Mouse (Mus musculus) intestine, postnatal 0 days (tissue): ENCODE measurements around the gene Olfr97. TPM values are rescaled to one million over a fixed set of nuclear protein-coding genes. Genes with fewer than 3 reads are reported as not detected.
"Not testable (repeated sequence)": the region's sequence is repeated elsewhere in the genome, so short reads cannot be mapped to it uniquely, and the experiment has no call there.

ENCODE experiments used
- ATAC-seq: fragments of 200-750 bp; cut with Nextera tagmentation; 2 replicates; pipeline ENCODE4 v1.8.0; 2017; ENCODE audit warnings: mild to moderate bottlenecking, moderate TSS enrichment, moderate library complexity
- H3K27ac ChIP-seq: fragments of 300-500 bp; sonication (generic); 2 replicates; pipeline ENCODE4 v1.5.1; 2014; ENCODE audit warnings: mild to moderate bottlenecking, low read depth, low read length, moderate library complexity
- H3K27me3 ChIP-seq: fragments of 300-500 bp; sonication (generic); replicated peaks from 2 replicates; pipeline ENCODE4 v1.6.1; 2014; ENCODE audit warnings: low read length, mixed read lengths; ENCODE audit not compliant: control insufficient read depth, insufficient read depth
- H3K36me3 ChIP-seq: fragments of 300-500 bp; sonication (generic); 2 replicates; pipeline ENCODE4 v1.6.1; 2014; ENCODE audit warnings: mild to moderate bottlenecking, moderate library complexity; ENCODE audit not compliant: control insufficient read depth, insufficient read depth
- H3K4me1 ChIP-seq: fragments of 300-500 bp; sonication (generic); replicated peaks from 2 replicates; pipeline ENCODE4 v1.6.1; 2014; ENCODE audit warnings: antibody characterized with exemption, low read length, mixed read lengths; ENCODE audit not compliant: control insufficient read depth, insufficient read depth
- H3K4me2 ChIP-seq: fragments of 300-500 bp; sonication (generic); replicated peaks from 2 replicates; pipeline ENCODE4 v1.6.1; 2014; ENCODE audit warnings: low read depth, mild to moderate bottlenecking, moderate library complexity
- H3K4me3 ChIP-seq: fragments of 300-500 bp; sonication (generic); 2 replicates; pipeline ENCODE4 v1.5.1; 2014; ENCODE audit warnings: low read depth, low read length
- H3K9ac ChIP-seq: fragments of 300-500 bp; sonication (generic); 2 replicates; pipeline ENCODE4 v1.6.1; 2014; ENCODE audit warnings: mild to moderate bottlenecking, low read depth, low read length
- H3K9me3 ChIP-seq: fragments of 300-500 bp; sonication (generic); 2 replicates; pipeline ENCODE4 v1.6.1; 2016; ENCODE audit warnings: mixed run types; ENCODE audit not compliant: control insufficient read depth
- CTCF ChIP-seq: sonication (generic); IDR thresholded peaks from 2 replicates; pipeline ENCODE4 v1.5.1; 2016; ENCODE audit warnings: low read depth, mild to moderate bottlenecking, control low read depth, antibody characterized with exemption, moderate library complexity
- WGBS: fragments of 180-500 bp; shearing (Covaris S2); extraction: QIAGEN DNeasy Blood & Tissue Kit; methylation state at CpG from one replicate; pipeline ENCODE4 v1.1.7; 2014; 5-methylcytosine and 5-hydroxymethylcytosine counted together
- polyA plus RNA-seq: library from polyadenylated mRNA; unstranded; fragments of >200 nt; fragmentation: Nextera tagmentation; extraction: Ambion mirVana; gene quantifications from 2 replicates; pipeline ENCODE4 v1.2.1, GENCODE M21; 2015

Olfr97 gene
- not detected in 2 replicates for polyA plus RNA-seq

GRCm38 (mm10) chr17:37237230-37237629 is at the start of gene Olfr97:
Olfr97 (minus strand) TSS chr17:37237330.
- H3K27me3 ChIP-seq, ATAC-seq: not testable (repeated sequence)

GRCm38 (mm10) chr17:37283360-37283759 is 46.2 kb upstream of the Olfr97 start, which contains the start of gene Olfr99:
Olfr99 (minus strand) TSS chr17:37283460.
- WGBS = 83% methylated on average over 1 of the region's 1 CpGs
- ATAC-seq = no peak
- no peak within 1 kb of the TSS for H3K27ac ChIP-seq

More at GRCm38 (mm10) chr17:37237230-37237629, at the start of gene Olfr97:
- WGBS = 91% methylated on average over 2 of the region's 2 CpGs
- H3K9ac ChIP-seq, H3K4me3 ChIP-seq, H3K4me1 ChIP-seq, H3K27ac ChIP-seq, H3K9me3 ChIP-seq, H3K4me2 ChIP-seq, H3K36me3 ChIP-seq: not testable (repeated sequence)

GRCm38 (mm10) chr17:37280331-37280730 is 43.2 kb upstream of the Olfr97 start:
- Histone ChIP-seq H3K4me2 (no peak overlapping the region), H3K27me3 (no peaks in the 10 kb centered on the region), H3K4me1 (no peaks in the 10 kb centered on the region), H3K4me3 (no peak overlapping the region), H3K9me3 (no peaks in the 10 kb centered on the region), H3K9ac (no peak overlapping the region), H3K27ac (no peak overlapping the region), H3K36me3 (no peaks in the 10 kb centered on the region)
- TF ChIP-seq CTCF = no peak
- 92% methylated on average over 1 of the region's 1 CpGs for WGBS
- no peak for ATAC-seq

More at GRCm38 (mm10) chr17:37283360-37283759, 46.2 kb upstream of the Olfr97 start, which contains the start of gene Olfr99:
- no peaks in the 10 kb centered on the region for H3K36me3 ChIP-seq
- H3K4me3 ChIP-seq = no peak within 1 kb of the TSS
- TF ChIP-seq CTCF = no peak
- H3K9ac ChIP-seq = no peak within 1 kb of the TSS
- H3K4me1 ChIP-seq = no peaks in the 10 kb centered on the region
- no peak within 1 kb of the TSS for H3K4me2 ChIP-seq
- no peaks in the 10 kb centered on the region for H3K27me3 ChIP-seq
- no peaks in the 10 kb centered on the region for H3K9me3 ChIP-seq

GRCm38 (mm10) chr17:37276573-37276972 is 39.4 kb upstream of the Olfr97 start:
- no peak for TF ChIP-seq CTCF
- H3K9me3 ChIP-seq = no peaks in the 10 kb centered on the region
- no peak overlapping the region for H3K4me2 ChIP-seq
- no peaks in the 10 kb centered on the region for H3K36me3 ChIP-seq
- H3K27ac ChIP-seq = no peak overlapping the region
- no peak for ATAC-seq
- no peaks in the 10 kb centered on the region for H3K27me3 ChIP-seq
- no peak overlapping the region for H3K9ac ChIP-seq
- no peak overlapping the region for H3K4me3 ChIP-seq
- no peaks in the 10 kb centered on the region for H3K4me1 ChIP-seq

GRCm38 (mm10) chr17:37275626-37276248 is 38.6 kb upstream of the Olfr97 start:
- Histone ChIP-seq H3K4me3 (no peak overlapping the region), H3K9ac (no peak overlapping the region), H3K9me3 (no peaks in the 10 kb centered on the region), H3K4me2 (no peak overlapping the region), H3K27ac (no peak overlapping the region), H3K4me1 (no peaks in the 10 kb centered on the region), H3K27me3 (no peaks in the 10 kb centered on the region), H3K36me3 (no peaks in the 10 kb centered on the region)
- no peak for ATAC-seq
- 77% methylated on average over 2 of the region's 2 CpGs for WGBS
- TF ChIP-seq CTCF = no peak

GRCm38 (mm10) chr17:37270702-37271092 is 33.6 kb upstream of the Olfr97 start:
- H3K4me2 ChIP-seq = peak overlapping the region; percentile 97
- H3K4me3 ChIP-seq = peak overlapping the region; percentile 74
- no peak overlapping the region for H3K27ac ChIP-seq
- peak overlapping the region; percentile 48; the same call in 1 of the 2 replicates for H3K9ac ChIP-seq
- no peaks in the 10 kb centered on the region for H3K27me3 ChIP-seq
- no peaks in the 10 kb centered on the region for H3K9me3 ChIP-seq
- H3K36me3 ChIP-seq = no peaks in the 10 kb centered on the region
- TF ChIP-seq CTCF = no peak
- no peaks in the 10 kb centered on the region for H3K4me1 ChIP-seq
- WGBS = 39% methylated on average over 8 of the region's 8 CpGs
- peak; percentile 62 for ATAC-seq
